Mouse (Mus musculus) mouse embryonic stem cell (cell line): ENCODE data around the gene Tep1.
"Not testable (repeated sequence)": the region's sequence is repeated elsewhere in the genome, so short reads cannot be mapped to it uniquely, and the experiment has no call there.

Source experiments
- in situ Hi-C, 2 experiments: fragments of 300-500 bp; cut with MboI; formaldehyde crosslinking; loops; 1 replicate in 1 of 2; 3 replicates in 1 of 2; pipeline ENCODE4 v1.14.3; 2019 to 2020; ENCODE audit warnings: low sequenced_read_pairs in 2 of 2, low pct_unique_long_range_greater_than_20kb in 1 of 2, mixed read lengths in 1 of 2; ENCODE audit not compliant: unreplicated experiment in 1 of 2

The Tep1 gene

DNA sequence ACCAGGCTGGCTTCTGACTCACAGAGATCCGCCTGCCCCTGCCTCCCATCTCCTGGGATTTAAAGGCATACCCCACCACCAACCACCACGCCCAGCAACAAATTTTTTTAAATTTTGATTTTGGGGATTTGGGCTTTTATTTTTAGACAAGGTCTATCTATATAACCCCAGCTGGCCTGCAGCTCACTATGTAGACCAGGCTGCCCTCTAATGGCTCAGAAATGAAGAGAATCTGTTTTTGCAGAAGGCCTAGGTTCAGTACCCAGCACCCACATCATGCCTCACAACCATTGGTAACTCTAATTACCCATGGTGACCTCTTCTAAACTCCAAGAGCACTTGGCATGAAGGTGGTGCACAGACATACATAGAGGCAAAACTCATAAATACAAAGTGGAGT lies 924 bp upstream of the Tep1 start:
- in situ Hi-C loops, result no loop called here

GRCm38 (mm10) chr14:50870805-50871143 lies 414 bp upstream of the Tep1 start:
- in situ Hi-C loops, result no loop called here

DNA sequence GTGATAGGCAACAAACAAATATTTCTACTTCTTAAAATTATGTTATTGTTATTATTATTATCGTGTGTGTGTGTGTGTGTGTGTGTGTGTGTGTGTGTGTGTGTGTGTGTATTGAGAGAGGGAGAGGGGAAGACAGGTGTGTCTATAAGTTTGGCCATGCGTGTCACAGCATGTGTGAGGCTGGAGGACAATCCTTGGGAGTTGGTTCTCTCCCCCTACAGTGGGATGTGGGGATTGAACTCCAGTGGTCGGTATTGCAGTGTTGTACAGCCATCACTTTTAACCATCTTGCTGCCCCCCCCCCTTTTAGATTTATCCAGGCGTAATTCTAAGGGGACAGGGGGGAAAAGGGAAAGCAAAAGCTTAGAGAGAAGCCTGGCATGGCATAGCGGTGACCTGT lies 1.7 kb downstream of the Tep1 start:
- in situ Hi-C loops, result no loop called here

- in situ Hi-C loops, result no loop called here
These were observed 2.1 kb downstream of the Tep1 start for GRCm38 (mm10) chr14:50868211-50868610.

DNA sequence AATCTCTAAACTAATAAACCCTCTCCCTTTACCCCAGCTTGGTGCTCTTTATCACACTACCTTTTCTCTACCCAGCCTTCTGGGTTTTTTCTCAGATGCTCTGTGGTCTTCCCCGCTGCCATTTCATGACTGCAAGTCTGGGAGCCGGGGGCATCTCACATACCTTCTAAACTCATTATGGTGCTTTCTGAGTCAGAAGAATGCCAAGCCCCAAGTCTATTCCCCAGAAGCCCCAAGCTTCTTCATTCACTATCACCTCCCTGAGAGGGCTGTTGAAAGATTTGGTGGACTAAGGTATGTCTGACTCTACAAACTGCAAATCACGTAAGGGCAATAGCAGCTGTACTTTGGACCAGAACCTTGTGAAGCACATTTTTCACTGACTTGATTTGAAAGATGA lies 3.4 kb downstream of the Tep1 start:
- in situ Hi-C loops, result no loop called here

DNA sequence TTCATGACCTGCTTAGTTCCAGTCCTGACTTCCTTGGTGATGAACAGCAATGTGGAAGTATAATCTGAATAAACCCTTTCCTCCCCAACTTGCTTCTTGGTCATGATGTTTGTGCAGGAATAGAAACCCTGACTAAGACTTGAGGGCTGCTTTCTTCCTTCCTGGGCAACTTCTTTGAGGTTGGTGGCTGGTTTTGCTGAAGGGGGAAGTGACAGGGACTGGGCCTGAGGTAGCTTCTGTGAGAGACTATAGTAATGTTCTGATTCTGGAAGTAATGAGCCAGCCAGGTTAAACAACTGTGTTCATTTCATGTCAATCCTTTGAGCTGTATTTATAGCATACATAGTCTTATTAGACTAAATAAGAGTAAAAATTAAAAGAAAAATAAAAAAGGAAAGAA lies 5.4 kb downstream of the Tep1 start:
- in situ Hi-C loops, result not testable (repeated sequence)

DNA sequence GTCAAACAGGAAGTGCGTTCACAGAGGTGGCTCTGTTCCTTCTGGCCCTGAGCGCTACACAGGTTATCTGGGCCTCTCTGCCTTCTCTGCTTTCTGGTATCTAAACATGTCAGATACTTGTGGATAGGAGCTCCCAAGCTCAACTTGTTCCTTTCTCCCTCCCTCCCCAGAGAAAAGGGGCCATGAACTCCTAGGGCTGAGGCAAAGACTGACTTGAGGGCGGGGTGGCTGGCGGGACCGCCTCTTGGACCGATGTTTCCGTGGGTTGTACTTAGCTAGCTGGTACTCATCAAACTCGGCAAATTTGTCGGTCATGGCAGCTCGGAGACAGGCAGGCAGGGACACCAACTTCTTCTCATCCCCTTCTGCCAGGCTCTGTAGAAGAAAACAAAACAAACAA lies 7.7 kb downstream of the Tep1 start:
- in situ Hi-C loops, result no loop called here

- in situ Hi-C loops, result no loop called here
These were observed 14.6 kb downstream of the Tep1 start for GRCm38 (mm10) chr14:50855788-50856187.

DNA sequence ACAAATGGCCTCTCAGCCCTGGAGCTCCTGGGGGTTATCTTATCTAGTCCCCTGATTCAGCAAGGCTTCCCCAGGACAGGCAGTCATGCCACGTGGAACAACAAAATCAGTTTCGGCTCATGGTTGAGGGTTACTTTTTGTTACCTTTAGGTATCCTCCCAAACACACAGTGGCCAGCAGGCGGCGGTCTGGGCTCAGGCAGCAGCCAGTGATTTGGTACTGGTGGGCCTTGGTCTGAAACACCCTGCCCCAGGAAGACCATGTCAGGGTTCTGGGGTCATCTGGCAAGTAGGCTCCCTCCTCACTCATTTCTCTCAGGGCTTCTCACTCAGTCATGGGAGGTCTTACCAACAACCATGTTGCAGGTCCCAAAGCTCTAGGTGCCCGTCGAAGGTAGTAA lies 33.1 kb downstream of the Tep1 start:
- in situ Hi-C loops, result no loop called here

GRCm38 (mm10) chr14:50834435-50834834 lies 35.9 kb downstream of the Tep1 start:
- in situ Hi-C loops, result no loop called here

DNA sequence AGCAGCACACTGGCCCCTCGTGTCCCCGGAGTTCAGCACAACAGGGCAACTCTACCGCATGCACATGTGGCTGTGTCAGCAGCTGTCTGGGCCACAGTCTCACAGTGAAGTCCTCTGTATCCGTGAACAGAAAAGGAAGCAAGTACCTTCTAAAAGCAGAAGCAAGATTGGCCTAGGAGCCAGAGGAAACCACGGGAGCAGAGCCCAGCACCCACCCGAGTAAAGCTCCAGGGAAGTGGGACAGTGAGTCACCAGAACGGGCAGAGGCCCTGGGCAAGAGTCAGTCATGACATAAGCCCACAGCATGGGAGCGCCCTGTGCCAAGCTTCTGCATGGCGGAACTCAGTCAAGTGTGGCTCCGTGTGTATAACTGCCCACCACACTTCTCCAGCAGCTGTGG lies 36.4 kb downstream of the Tep1 start:
- in situ Hi-C loops, result no loop called here

GRCm38 (mm10) chr14:50829878-50830277 lies 40.5 kb downstream of the Tep1 start:
- in situ Hi-C loops, result no loop called here

- in situ Hi-C loops, result no loop called here
These were observed 43.8 kb downstream of the Tep1 start for GRCm38 (mm10) chr14:50826579-50826978.

DNA sequence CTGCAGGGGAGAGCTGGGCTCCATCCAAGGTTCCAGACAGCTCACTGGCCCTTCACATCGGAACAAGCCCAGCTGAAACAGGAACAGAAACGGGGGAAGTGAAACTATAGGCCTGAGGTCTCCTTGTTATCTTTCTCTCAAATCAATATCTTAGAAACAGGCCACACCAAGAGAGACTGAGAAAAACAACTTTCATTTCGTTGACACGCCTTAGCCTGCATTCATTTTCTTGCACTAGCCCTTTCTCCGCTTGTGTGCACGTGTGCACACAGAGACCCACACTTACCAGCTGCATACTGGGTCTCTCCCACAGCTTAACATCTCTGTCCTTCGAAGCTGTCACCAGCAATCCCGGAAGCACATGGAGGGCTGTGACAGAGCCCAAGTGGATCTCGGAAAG lies 46.1 kb downstream of the Tep1 start:
- in situ Hi-C loops, result no loop called here

- in situ Hi-C loops, result no loop called here
These were observed 47.1 kb downstream of the Tep1 start for GRCm38 (mm10) chr14:50823240-50823639.

- in situ Hi-C loops, result loop anchor here in 1 of 2 experiments (10.0 kb wide), 1 partner anchor 252 kb away; no protein-coding TSS in a partner anchor
These were observed 57.3 kb downstream of the Tep1 start for GRCm38 (mm10) chr14:50813060-50813459.

GRCm38 (mm10) chr14:50807487-50808072 lies 62.8 kb downstream of the Tep1 start, which contains the start of the genes Ccnb1ip1 and Parp2:
TSS of gene Ccnb1ip1 (minus strand) at chr14:50807732.
TSS of gene Parp2 (plus strand) at chr14:50807841.
- in situ Hi-C loops, result loop anchor here (5.0 to 10.0 kb wide), 2 partner anchors 260 to 277 kb away; no protein-coding TSS in a partner anchor

DNA sequence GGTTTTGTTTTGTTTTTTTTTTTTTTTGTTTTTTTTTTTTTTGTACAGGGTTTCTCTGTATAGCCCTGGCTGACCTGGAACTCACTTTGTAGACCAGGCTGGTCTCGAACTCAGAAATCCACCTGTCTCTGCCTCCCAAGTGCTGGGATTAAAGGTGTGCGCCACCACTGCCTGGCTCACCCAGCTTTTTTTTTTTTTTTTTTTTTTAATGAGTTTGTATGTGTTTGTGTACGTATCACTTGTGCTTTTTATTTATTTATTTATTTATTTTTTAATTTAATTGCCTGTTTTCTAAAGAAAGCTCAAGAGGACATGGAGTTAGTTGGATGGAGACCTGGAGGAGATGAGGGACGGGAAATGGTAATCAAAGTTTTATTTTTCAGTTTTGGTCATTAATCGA lies 63.9 kb downstream of the Tep1 start:
- in situ Hi-C loops, result loop anchor here (5.0 to 10.0 kb wide), 2 partner anchors 261 to 278 kb away; no protein-coding TSS in a partner anchor

GRCm38 (mm10) chr14:50804683-50805082 lies 65.7 kb downstream of the Tep1 start:
- in situ Hi-C loops, result loop anchor here (5.0 to 10.0 kb wide), 2 partner anchors 263 to 280 kb away; no protein-coding TSS in a partner anchor

GRCm38 (mm10) chr14:50802843-50803562 lies 67.4 kb downstream of the Tep1 start:
- in situ Hi-C loops, result loop anchor here in 1 of 2 experiments (10.0 kb wide), 1 partner anchor 282 kb away; no protein-coding TSS in a partner anchor
